Mouse (Mus musculus) testis, postnatal 14 days (tissue): ENCODE measurements around the gene Lrp11.

ENCODE experiments used
- DNase-seq: peaks from one replicate; pipeline ENCODE4 v3.0.0; 2021; ENCODE audit warnings: low spot score

The Lrp11 gene

DNA sequence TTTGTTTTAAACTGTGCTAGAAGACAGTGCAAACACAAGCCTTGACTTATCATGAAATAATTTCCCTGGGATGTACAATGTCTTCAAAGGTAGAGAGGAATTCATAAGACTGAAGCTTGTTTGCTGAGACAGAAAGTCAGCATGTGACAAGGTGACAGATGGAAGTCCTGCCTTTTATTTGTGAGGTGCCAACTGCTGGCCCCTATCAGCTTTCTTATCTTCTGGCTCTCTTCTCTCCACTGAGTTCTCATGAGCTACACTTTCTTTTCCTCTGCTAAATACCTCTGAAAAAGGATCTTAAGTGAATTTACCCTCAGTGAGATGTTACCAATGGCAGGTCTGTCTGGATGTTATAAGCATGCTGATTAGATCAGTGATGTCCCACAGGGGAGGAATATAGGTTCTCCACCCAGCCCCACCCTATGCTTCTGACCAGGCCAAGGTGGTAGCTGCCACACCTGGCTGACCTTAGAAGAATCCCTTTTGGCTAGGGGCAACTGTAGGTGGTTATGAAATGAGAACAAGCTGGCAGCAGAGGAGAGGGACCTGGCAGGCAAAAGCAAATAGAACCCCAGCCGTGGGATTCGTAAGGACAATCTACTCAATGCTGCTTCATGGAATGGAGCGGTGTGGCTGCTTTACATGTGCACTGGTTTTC, 34.4 kb downstream of the Lrp11 start:
- DNase-seq = no peak

DNA sequence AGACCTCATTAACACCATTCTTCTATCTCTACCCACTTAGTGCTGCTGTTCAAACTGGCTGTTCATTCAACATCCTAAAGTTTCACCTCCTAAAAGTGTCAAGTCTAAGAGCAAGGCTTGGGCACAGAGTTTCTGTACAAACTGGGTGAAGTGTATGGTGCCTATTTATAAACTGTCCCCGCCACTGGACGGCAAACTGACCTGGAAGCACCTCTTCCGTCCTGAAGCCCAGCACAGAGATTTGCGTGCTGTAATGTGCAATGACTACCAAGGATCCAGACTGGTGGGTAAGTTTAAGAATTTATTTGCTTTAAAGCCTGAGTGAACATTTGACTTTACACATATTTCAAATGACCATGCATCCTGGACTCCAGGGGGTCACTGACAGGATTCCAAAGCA, 39.5 kb downstream of the Lrp11 start:
- DNase-seq = no peak

- no peak for DNase-seq
Measured at GRCm38 (mm10) chr10:7630286-7630685, 40.7 kb downstream of the Lrp11 start.

DNA sequence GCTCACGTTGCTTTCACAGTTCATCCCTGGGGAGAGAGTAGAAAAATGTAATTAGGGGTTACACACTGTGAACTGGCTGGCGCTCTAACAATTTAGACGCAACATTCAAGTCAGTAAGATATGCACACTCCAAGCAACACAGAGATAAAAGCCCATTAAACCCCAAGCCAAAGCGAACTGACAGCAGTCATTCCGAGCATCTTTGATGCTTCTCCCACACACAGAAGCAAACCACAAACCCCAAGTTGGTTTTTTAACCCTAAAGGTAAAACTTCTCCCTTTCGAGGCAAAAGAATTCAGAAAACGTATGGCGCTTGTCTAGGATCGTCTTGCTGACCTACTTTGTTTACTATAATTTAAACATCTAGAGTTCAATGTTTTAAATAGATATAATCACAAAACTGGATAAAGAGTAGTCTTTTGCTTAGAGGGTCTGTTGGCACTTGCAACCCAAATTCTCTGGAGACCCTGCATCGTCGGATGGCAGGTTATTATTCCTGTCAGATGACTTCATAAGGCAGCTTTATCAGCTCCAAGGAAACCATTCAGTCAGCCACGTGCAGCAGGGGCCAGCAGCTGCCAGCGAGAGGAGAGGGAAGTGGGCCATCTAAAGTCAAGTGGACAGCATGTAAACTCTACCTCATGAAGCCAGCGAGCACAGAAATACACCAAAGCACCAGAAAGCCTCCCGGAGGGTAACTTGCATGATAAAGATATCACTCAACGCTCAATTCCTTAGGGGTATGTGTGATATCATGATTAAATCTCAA, 41.5 kb downstream of the Lrp11 start:
- no peak for DNase-seq

GRCm38 (mm10) chr10:7640366-7640765, 50.8 kb downstream of the Lrp11 start:
- DNase-seq = no peak

- DNase-seq = no peak
Measured at GRCm38 (mm10) chr10:7645911-7646310, 56.3 kb downstream of the Lrp11 start.

DNA sequence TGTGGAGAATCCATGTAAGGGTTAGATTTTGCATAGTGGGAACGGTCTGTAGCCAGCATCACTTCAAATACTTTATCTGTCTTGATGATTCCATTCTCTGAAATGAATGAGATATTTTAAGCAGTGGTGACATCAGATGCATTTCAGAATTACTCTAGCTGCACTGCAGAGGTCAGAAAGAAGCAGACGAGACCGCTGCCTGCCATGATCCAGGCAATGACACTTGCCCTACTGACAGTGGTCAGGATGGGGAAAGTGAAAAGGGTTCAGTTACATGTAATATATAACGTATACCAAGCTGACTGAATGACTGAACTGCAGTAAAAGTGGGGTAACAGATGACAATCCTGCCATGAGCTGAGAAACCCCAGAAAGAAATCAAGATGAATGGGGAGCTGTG, 59.5 kb downstream of the Lrp11 start:
- no peak for DNase-seq

DNA sequence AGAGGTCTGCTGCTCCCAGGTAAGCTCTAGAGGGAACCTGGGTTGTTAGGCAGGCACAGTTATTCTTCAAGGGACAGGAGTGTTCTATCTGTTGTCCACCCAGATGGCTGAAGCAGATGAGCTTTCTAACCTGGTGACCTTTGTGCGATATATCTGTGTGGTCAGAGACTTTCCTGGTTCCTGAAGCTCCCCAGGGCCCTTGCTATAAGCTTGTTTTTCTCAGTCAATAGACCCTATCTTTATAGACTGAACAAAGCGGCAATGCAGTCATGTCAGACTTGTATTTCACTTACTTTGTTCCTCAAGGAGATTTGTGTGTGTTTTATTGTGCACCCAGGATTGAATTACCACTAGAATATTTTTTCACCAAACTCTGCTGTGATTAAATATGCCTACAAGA, 61.5 kb downstream of the Lrp11 start:
- no peak for DNase-seq

DNA sequence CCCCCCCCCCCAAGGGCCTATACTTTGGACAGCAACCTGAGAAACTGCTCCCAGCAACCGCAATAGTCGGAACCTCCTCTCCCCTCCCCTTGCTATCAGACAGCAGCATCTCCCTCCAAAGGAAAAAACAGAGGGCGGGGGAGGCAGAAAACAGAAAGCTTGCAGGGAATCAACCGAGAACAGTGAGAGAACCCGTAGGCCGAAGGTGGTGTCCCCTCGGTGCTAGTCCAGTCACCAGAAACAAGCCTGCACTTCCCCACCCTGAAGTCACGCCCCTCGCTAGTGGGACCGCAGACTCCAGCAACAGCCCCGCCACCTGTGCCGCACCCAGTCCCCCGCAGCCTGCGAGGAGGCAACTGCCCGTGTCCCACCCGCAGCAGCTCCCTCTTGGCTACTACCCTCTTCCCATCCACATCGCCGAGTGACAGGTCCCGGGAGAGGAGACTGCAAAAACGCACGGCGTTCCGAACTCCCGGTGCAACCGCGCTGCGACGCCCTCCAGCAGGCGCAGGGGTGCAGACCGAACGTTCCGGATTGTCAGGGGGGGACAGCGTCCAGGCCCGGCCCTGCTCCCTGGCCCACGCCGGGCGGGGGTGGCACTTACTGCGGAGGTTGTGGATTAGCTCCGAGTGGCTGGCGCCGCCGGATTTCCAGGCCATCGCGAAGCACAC, 73.0 kb downstream of the Lrp11 start:
- peak; percentile 85 for DNase-seq

GRCm38 (mm10) chr10:7663159-7664026, 73.8 kb downstream of the Lrp11 start:
- peak; percentile 90 for DNase-seq

DNA sequence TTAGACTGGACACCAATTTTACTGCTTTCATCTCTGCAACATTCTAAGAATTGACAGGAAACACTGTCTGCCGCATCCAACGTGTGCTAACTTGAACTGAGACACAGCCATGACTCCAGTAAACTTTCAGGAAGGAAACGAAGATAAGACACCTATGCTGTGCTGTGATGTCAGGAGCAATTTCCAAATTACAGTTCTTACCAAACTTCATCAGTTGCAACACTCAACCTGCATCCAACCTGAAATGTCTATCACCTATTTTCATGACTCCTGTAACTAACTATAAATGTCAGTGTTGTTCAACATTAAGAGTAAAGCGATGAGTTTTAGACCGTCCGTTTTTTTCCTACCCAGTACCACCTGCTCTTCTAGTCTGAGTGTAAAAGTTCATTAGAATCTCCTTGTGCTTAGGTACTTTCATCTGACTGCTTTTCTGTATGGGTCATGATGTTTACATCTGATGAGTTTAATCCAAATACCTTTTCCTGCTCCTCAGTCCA, 74.5 kb downstream of the Lrp11 start:
- DNase-seq = no peak

DNA sequence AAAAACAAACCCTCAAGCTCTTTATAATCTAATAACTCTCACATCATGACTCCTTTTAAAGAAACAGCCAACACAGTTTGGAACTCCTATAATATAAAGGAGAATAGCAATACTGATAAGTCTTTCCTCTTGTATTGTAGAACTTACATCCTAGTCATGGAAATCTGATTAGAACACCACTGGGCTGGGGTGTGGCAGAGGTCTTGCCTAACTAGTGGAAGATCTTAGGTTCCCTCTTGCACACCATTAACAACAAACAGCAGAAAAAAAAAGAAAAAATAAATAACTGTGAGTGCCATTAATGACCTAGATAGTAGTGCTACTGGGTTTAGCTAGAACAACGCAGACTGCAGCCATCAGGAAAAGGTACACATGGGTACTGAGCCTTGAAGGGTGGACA, 75.3 kb downstream of the Lrp11 start:
- no peak for DNase-seq

DNA sequence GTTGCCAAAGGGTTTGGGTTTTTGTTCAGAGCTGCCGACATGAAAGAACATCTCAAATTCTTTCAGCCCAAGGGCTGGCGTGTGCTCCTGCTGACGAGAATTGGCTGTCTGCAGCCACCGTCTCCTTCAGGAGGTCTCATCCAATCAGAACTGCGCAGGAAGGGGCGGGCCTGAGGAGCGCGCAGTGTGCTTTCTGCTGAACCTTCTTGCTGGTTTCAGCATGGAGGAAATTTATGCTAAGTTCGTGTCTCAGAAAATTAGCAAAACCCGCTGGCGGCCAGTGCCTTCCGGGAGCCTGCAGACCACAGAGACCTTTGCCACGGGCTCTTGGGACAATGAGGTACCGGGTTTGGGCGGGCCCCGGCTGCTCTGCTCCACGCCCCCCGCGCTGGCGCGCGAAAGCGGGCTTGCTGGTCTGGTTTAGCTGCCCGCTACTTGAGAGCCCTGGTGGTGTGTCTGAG, 77.8 kb downstream of the Lrp11 start, which contains the start of gene Nup43:
Gene Nup43 (plus strand): TSS at position 162 of the 461 bp plus-strand sequence.
- peak; percentile 92 for DNase-seq

DNA sequence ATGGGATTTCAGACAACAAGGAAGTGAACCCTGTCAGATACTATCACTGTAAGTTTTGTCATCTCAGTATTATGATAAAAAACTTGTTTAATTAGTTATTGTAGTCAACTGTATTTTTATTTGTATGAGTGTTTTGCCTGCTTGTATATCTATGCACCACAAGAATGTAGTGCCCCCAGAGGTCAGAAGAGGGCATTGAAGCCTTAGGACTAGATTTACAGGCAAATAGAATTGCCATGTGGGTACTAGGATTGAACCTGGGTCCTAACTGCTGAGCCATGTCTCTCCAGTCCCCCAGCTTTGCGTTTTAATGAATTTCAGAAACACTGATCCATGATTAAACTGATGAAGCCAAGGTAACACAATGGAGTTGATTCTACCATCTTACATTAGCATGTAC, 84.1 kb downstream of the Lrp11 start:
- no peak for DNase-seq
